Mouse (Mus musculus) embryonic stem cell, embryonic (primary cell): ENCODE results near the gene Tmod2.
"Not testable (repeated sequence)": the region's sequence is repeated elsewhere in the genome, so short reads cannot be mapped to it uniquely, and the experiment has no call there.

Experiments
- CTCF ChIA-PET, 4 experiments: fragments of 300-600 bp in 2 of 4; fragments of 350-600 bp in 2 of 4; sonication (Branson Sonifier 250); formaldehyde crosslinking; loops; one replicate each; lab custom pipeline; 2022; ENCODE audit warnings: inconsistent platforms in 2 of 4; lab: Charles Lee
- POLR2A ChIA-PET, 4 experiments: fragments of 300-600 bp in 2 of 4; fragments of 350-600 bp in 2 of 4; sonication (Branson Sonifier 250); formaldehyde crosslinking; loops; one replicate each; lab custom pipeline; 2022; ENCODE audit warnings: antibody characterized with exemption in 4 of 4, inconsistent platforms in 1 of 4; lab: Charles Lee

Tmod2 gene

DNA sequence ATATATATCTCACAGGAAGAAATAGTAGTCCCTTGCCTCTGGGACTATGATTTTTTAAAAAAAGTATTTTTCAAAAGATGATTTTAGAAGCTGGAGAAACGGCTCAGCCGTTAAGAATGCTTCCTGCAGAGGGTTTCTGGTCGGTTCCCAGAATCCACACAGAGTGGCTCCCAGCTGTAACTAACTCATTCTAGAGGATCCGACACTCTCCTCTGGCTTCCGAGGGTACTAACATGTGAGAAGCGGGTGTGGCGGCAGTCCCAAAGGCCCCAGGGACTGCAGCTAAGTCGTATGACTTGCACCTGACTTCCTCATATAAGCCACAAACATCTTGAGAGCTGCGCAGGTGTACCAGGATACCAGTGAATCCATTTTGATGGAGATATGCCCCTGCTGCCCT is 78.1 kb downstream of the Tmod2 start:
- CTCF ChIA-PET = not testable (repeated sequence)

DNA sequence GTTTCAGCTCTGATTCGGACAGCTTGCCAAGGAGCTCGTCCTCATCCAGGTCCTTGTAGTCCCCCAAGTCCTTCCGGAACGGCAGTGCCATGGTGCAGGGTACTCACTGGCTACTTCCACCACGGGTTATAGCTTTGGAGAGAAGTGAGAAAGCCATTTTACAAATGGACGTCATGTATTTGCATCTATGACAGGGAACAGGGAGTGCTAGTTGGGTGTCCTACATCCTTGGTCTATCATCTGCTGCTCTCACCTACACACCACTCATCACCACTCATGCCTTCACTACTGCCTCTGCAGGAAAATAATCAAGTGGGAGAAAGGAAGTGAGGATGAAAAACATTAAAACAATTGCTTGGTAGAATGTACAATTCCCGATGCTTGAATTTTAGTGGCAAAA is 78.7 kb downstream of the Tmod2 start:
- ChIA-PET POLR2A (interaction anchor here in 2 of 4 experiments (0.7 to 1.9 kb wide), 5 partner anchors 9 to 50 kb away, joined by 3 to 6 read pairs (median 5); partner anchors contain the start of gene Tmod3 (in 1 of the 2)), CTCF (no interaction called here)

More for the DNA sequence above, 78.1 kb downstream of the Tmod2 start:
- POLR2A ChIA-PET = interaction anchor here in 2 of 4 experiments (0.6 to 1.9 kb wide), 4 partner anchors 8 to 45 kb away, joined by 3 to 6 read pairs (median 4); partner anchors contain the start of gene Tmod3 (in 1 of the 2)

- ChIA-PET POLR2A (interaction anchor here in 2 of 4 experiments (0.6 kb wide), 2 partner anchors 27 to 111 kb away, joined by 3 read pairs; no protein-coding TSS in a partner anchor), CTCF (interaction anchor here in 2 of 4 experiments (0.6 to 2.0 kb wide), 3 partner anchors 8 to 59 kb away, joined by 3 to 6 read pairs (median 6); no protein-coding TSS in a partner anchor)
Measured at GRCm38 (mm10) chr9:75529358-75529757, 81.8 kb downstream of the Tmod2 start.

DNA sequence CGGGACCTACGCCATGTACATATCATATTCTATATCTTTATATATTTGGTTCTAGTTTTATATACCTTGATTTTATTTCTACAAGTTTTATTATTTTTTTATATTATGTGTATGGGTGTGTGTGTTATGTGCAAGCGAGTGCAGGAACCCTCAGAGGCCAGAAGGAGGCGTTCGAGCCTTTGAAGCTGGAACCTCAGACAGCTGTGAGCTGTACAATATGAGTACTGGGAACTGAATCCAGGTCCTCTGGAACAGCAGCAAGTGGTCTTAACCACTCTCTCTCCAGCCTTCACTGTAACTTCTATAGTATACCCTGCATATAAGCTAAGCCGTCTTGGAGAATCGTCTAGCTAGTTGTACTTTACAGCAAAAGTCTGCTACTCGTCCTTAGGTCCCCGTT is 83.0 kb downstream of the Tmod2 start:
- CTCF ChIA-PET = interaction anchor here in 3 of 4 experiments (0.6 to 2.0 kb wide), 13 partner anchors 9 to 104 kb away, joined by 3 to 13 read pairs (median 4); no protein-coding TSS in a partner anchor
- POLR2A ChIA-PET = interaction anchor here in 2 of 4 experiments (0.8 to 1.4 kb wide), 4 partner anchors 19 to 54 kb away, joined by 3 to 4 read pairs (median 3); no protein-coding TSS in a partner anchor

DNA sequence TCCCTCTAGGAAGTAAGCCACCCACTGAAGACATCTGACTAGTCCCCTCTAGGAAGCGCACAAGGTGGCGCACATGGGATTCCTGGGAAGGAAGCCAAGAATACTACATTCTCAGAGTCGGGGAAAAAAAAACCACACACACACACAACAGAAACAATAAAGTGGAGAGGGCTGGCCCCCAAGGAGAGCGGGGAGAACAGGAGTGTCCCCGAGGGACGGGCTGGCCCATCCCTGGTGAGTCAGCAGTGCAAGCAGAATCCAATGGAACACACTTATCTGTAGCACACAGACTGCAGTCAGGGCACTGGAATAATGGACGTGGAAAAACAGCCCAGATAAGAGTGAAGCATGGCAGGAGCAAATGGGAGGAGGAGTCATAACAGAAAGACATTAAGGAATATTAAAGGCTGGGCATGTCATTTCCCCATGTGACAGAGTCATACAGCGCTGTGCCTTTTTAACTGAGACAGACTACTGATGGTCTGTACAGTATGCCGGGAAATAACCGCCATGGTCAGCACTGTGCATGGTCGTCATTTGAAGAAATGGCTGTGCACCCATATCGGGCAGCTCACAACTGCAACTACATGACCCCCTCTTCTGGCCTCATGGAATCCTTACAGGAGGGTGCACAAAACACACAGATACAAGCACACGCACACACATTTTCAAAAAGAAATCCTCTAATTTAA is 83.6 kb downstream of the Tmod2 start:
- CTCF ChIA-PET = interaction anchor here (0.7 to 2.0 kb wide), 9 partner anchors 9 to 105 kb away, joined by 3 to 13 read pairs (median 5); partner anchors contain the start of gene Tmod3 (in 1 of the 4)
- POLR2A ChIA-PET = interaction anchor here in 2 of 4 experiments (1.0 to 1.4 kb wide), 3 partner anchors 20 to 55 kb away, joined by 3 to 4 read pairs (median 3); no protein-coding TSS in a partner anchor

DNA sequence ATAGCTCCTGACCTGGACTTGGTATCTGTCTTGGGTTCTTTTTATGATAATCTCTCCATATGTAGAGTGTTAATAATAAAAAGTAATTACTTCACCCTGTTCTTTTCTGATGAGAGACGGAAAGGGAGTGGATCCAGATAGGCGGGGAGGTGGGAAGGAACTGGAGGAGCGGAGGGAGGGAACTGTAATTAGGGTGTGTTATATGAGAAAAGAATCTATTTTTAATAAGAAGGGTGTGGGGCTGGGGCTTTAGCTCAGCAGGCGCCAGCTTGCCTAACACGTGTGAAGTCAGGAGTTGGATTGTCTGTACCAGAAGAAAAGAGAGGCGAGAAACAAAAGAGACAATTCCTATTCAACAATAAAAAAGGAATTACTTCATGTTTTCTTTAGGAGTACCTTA is 87.5 kb downstream of the Tmod2 start:
- POLR2A ChIA-PET = interaction anchor here in 1 of 4 experiments (1.4 kb wide), 1 partner anchor 35 kb away, joined by 3 read pairs; the partner anchor contains the start of gene Tmod3
- CTCF ChIA-PET = interaction anchor here in 1 of 4 experiments (2.4 kb wide), 1 partner anchor 59 kb away, joined by 15 read pairs; no protein-coding TSS in a partner anchor

DNA sequence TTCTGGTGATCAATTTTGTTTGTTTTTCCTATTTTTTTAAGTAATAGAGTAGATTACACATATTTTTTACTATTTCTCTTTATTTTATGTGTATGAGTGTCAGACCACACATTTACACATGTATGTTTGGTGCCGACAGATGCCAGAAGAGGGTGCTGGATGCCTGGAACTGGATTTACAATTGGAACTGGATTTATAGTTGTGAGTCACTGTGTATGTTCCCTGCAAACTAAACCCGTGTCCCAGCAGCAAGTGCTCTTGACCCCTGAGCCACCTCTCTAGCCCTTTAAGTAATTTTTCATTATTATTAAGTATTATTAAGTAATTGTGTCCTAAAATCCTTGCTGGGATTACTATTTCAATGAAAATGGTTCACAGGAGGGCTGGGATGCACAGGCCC is 88.9 kb downstream of the Tmod2 start:
- ChIA-PET CTCF (interaction anchor here in 1 of 4 experiments (2.4 kb wide), 1 partner anchor 60 kb away, joined by 15 read pairs; no protein-coding TSS in a partner anchor), POLR2A (interaction anchor here in 1 of 4 experiments (1.4 to 1.6 kb wide), 2 partner anchors 41 to 42 kb away, joined by 4 read pairs; no protein-coding TSS in a partner anchor)

GRCm38 (mm10) chr9:75521788-75522187 is 89.3 kb downstream of the Tmod2 start:
- ChIA-PET POLR2A (interaction anchor here in 1 of 4 experiments (1.4 to 1.6 kb wide), 2 partner anchors 41 to 43 kb away, joined by 4 read pairs; no protein-coding TSS in a partner anchor), CTCF (interaction anchor here in 2 of 4 experiments (0.7 to 2.4 kb wide), 2 partner anchors 18 to 61 kb away, joined by 3 to 15 read pairs; no protein-coding TSS in a partner anchor)

DNA sequence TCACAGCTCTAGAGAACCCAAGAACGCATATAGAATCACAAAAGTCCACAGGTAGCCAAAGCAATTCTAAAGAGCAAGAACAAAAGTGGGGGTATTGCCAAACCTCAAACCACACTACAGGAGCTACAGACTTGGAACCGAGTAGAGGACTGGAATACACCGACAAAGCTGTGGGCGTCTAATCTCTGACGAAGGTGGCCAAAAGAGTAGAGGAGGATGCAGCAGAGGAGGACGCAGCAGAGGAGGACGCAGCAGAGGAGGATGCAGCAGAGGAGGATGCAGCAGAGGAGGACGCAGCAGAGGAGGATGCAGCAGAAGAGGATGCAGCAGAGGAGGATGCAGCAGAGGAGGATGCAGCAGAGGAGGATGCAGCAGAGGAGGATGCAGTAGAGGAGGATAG is 90.2 kb downstream of the Tmod2 start:
- POLR2A ChIA-PET = no interaction called here

DNA sequence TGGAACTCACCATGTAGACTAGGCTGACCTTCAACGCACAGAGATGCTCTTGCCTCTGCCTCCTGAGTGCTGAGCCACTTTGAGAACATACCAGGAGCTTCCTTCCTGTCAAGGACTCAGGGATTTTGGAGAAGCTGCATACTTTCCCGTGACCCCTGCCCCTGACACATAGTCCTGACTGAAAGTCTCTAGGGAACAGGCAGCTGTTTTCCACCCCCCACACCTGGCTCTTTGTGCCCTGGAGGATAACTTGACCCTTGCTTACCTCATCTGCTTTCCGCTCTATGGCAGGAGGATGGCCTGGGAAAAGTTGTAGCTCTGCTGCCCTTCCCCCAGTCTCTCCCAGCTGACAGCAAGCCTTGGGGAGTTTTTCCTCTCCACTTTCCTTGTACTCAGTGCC is 93.4 kb downstream of the Tmod2 start:
- ChIA-PET POLR2A (interaction anchor here in 3 of 4 experiments (0.5 to 1.1 kb wide), 3 partner anchors 72 to 1685 kb away, joined by 3 to 5 read pairs (median 3); no protein-coding TSS in a partner anchor), CTCF (interaction anchor here in 1 of 4 experiments (1.2 to 1.5 kb wide), 2 partner anchors 11 to 21 kb away, joined by 3 to 4 read pairs; no protein-coding TSS in a partner anchor)

More for the DNA sequence above, 90.2 kb downstream of the Tmod2 start:
- CTCF ChIA-PET = interaction anchor here in 2 of 4 experiments (0.5 to 0.8 kb wide), 3 partner anchors 19 to 209 kb away, joined by 3 read pairs; partner anchors contain the start of gene Tmod2 (in 1 of the 2)
